Mouse (Mus musculus): ENCODE data around the gene Cttnbp2.

GRCm38 (mm10) chr6:18511886-18512285, 2.8 kb downstream of the Cttnbp2 start:
- TF ChIP-seq EP300 (IDR thresholded peaks at IDR 0.05) (no peak), CTCF (IDR thresholded peaks at IDR 0.05) (no peak)
